Mouse (Mus musculus): ENCODE measurements around the gene Adamts12. TPM values are rescaled to one million over a fixed set of nuclear protein-coding genes. Genes with fewer than 3 reads are reported as not detected.

Adamts12 gene
- polyA plus RNA-seq (2014; fragmentation: Nextera tagmentation; extraction: Ambion mirVana) = 4.2 and 4.5 TPM in 2 replicates

DNA sequence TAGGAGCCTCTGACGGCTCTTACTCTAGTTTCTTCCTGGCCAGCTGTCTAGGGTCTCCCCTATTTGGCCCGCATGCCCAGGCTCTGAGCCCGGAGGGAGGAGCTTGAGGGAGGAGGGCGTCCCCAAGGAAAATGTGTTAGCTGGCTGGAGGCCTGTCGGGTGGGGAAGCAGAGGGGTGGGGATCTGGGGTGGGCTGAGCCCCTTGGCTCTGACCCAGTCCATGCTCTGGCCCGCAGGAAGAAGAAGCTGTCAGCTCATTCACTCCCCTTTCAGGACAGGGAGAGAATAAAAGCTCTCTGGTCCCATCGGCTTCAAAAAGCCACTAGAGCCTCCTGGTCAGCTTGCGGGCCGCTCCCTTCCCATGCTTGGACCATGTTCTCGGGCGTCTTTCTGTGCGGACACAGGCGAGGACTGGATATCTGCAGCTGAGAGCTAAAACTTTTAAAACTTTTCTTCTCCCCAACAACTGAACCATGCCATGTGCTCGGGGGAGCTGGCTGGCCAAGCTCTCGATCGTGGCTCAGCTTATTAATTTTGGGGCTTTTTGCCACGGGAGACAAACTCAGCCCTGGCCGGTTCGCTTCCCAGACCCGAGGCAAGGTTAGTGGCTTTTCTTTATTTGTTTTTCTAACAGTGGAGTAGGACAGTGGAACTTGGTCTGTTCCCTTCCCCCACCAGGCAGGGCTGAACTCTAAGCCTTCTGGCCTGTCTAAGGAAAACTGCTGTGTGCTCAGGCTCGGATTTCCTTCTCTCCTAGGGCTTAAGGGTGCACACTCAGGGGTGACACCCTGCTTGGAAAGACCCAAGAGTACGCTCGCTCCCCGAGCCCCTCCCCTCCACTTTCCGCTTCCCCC lies at the start of gene Adamts12:
Adamts12 (plus strand) TSS at position 233 of the 854 bp plus-strand sequence.
- H3K36me3 ChIP-seq (ENCODE audit: control insufficient read depth, insufficient read depth, low read length) = no peaks in the 10 kb centered on the region
- H3K4me2 ChIP-seq (ENCODE audit: low read length) = peak within 1 kb of the TSS; percentile 61
- DNase-seq (ENCODE audit: low spot score) (peak; percentile 83), ATAC-seq (replicated peaks; ENCODE audit: low FRiP score, low TSS enrichment, low read depth) (peak; percentile 86)
- H3K4me1 ChIP-seq (replicated peaks; ENCODE audit: control insufficient read depth, insufficient read depth, low read length) = peaks cover 10% of the 10 kb centered on the region
- peak within 1 kb of the TSS; percentile 90 for H3K27ac ChIP-seq (ENCODE audit: low read depth)
- no peaks in the 10 kb centered on the region for H3K27me3 ChIP-seq (replicated peaks; ENCODE audit: control insufficient read depth, insufficient read depth, low read length)
- no peaks in the 10 kb centered on the region for H3K9me3 ChIP-seq (ENCODE audit: control insufficient read depth, low read length)
- peak within 1 kb of the TSS; percentile 42 for H3K4me3 ChIP-seq (ENCODE audit: low read depth, low read length)
- peak within 1 kb of the TSS; percentile 56 for H3K9ac ChIP-seq (ENCODE audit: low read length)
- 2% methylated on average over 25 of the region's 25 CpGs for WGBS

- H3K36me3 ChIP-seq (ENCODE audit: control insufficient read depth, insufficient read depth, low read length) = no peaks in the 10 kb centered on the region
- no peak overlapping the region for H3K4me3 ChIP-seq (ENCODE audit: low read depth, low read length)
- no peak for ATAC-seq (replicated peaks; ENCODE audit: low FRiP score, low TSS enrichment, low read depth)
- no peaks in the 10 kb centered on the region for H3K4me1 ChIP-seq (replicated peaks; ENCODE audit: control insufficient read depth, insufficient read depth, low read length)
- 81% methylated on average over 2 of the region's 2 CpGs for WGBS
- H3K9ac ChIP-seq (ENCODE audit: low read length) = no peak overlapping the region
- H3K27me3 ChIP-seq (replicated peaks; ENCODE audit: control insufficient read depth, insufficient read depth, low read length) = no peaks in the 10 kb centered on the region
- no peak overlapping the region for H3K27ac ChIP-seq (ENCODE audit: low read depth)
- H3K4me2 ChIP-seq (ENCODE audit: low read length) = no peak overlapping the region
- no peak for DNase-seq (ENCODE audit: low spot score)
- no peaks in the 10 kb centered on the region for H3K9me3 ChIP-seq (ENCODE audit: control insufficient read depth, low read length)
Observed at GRCm38 (mm10) chr15:11014931-11015330, 49.7 kb upstream of the Adamts12 start.

- Histone ChIP-seq H3K27ac (ENCODE audit: low read depth) (no peak overlapping the region), H3K27me3 (replicated peaks; ENCODE audit: control insufficient read depth, insufficient read depth, low read length) (no peaks in the 10 kb centered on the region), H3K4me3 (ENCODE audit: low read depth, low read length) (no peak overlapping the region), H3K4me1 (replicated peaks; ENCODE audit: control insufficient read depth, insufficient read depth, low read length) (no peaks in the 10 kb centered on the region), H3K9ac (ENCODE audit: low read length) (no peak overlapping the region), H3K4me2 (ENCODE audit: low read length) (no peak overlapping the region), H3K36me3 (ENCODE audit: control insufficient read depth, insufficient read depth, low read length) (no peaks in the 10 kb centered on the region), H3K9me3 (ENCODE audit: control insufficient read depth, low read length) (no peaks in the 10 kb centered on the region)
- WGBS = 62% methylated on average over 4 of the region's 4 CpGs
- ATAC-seq (replicated peaks; ENCODE audit: low FRiP score, low TSS enrichment, low read depth) = no peak
- DNase-seq (ENCODE audit: low spot score) = no peak
Observed at GRCm38 (mm10) chr15:11026801-11027561, 37.6 kb upstream of the Adamts12 start.

GRCm38 (mm10) chr15:11030188-11030587 lies 34.4 kb upstream of the Adamts12 start:
- Histone ChIP-seq H3K36me3 (ENCODE audit: control insufficient read depth, insufficient read depth, low read length) (no peaks in the 10 kb centered on the region), H3K27ac (ENCODE audit: low read depth) (no peak overlapping the region), H3K27me3 (replicated peaks; ENCODE audit: control insufficient read depth, insufficient read depth, low read length) (peaks cover 15% of the 10 kb centered on the region), H3K9me3 (ENCODE audit: control insufficient read depth, low read length) (no peaks in the 10 kb centered on the region), H3K9ac (ENCODE audit: low read length) (no peak overlapping the region), H3K4me1 (replicated peaks; ENCODE audit: control insufficient read depth, insufficient read depth, low read length) (no peaks in the 10 kb centered on the region), H3K4me3 (ENCODE audit: low read depth, low read length) (no peak overlapping the region), H3K4me2 (ENCODE audit: low read length) (no peak overlapping the region)
- WGBS = 89% methylated on average over 3 of the region's 3 CpGs
- DNase-seq (ENCODE audit: low spot score) = no peak
- ATAC-seq (replicated peaks; ENCODE audit: low FRiP score, low TSS enrichment, low read depth) = no peak

- Histone ChIP-seq H3K4me1 (replicated peaks; ENCODE audit: control insufficient read depth, insufficient read depth, low read length) (peaks cover 18% of the 10 kb centered on the region), H3K4me2 (ENCODE audit: low read length) (peak overlapping the region; percentile 61), H3K9ac (ENCODE audit: low read length) (no peak overlapping the region), H3K27ac (ENCODE audit: low read depth) (no peak overlapping the region), H3K36me3 (ENCODE audit: control insufficient read depth, insufficient read depth, low read length) (no peaks in the 10 kb centered on the region), H3K27me3 (replicated peaks; ENCODE audit: control insufficient read depth, insufficient read depth, low read length) (peaks cover 47% of the 10 kb centered on the region), H3K4me3 (ENCODE audit: low read depth, low read length) (peak overlapping the region; percentile 38), H3K9me3 (ENCODE audit: control insufficient read depth, low read length) (no peaks in the 10 kb centered on the region)
- WGBS = 4% methylated on average over 34 of the region's 34 CpGs
- ATAC-seq (replicated peaks; ENCODE audit: low FRiP score, low TSS enrichment, low read depth) = no peak
- DNase-seq (ENCODE audit: low spot score) = peak; percentile 56
Observed at GRCm38 (mm10) chr15:11035947-11036474, 28.6 kb upstream of the Adamts12 start.

DNA sequence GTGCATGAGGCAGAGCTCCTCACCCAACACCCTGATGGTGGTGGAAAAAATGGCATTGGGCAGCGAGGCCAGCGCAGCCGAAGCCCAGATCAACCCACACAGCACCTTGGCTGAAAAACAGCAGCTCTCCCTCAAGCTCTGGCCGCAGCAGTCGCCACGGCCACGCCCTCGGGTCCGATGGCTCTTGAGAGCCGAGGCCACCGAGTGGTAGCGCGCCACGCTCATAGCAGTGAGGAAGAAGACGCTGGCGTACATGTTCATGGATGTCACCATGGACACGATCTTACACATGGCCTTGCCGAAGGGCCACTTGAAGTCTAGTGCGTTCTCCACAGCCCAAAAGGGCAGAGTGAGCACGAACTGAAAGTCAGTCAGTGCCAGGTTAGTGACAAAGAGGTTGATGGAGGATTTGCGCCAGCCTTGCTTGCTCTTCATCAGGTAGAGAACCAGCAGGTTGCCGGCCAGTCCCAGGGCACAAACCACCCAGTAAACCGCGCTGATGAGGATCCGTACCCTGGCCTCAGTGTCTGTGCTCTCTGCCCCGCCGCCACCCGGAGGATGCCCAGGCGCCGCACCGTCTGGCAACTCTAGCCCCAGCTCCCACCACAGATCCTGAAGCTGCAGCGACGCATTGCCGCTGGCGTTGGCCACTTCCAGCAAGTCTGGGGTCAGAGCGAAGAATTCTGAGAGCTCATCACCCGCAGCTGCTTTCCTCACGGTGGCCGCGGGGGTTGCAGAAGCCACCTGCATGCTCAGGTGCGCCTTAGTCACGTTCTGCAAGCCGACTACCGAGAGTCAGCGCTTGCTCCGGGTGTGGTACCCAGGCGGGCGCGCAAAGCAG lies 27.8 kb upstream of the Adamts12 start:
- H3K4me1 ChIP-seq (replicated peaks; ENCODE audit: control insufficient read depth, insufficient read depth, low read length) = peaks cover 18% of the 10 kb centered on the region
- H3K9ac ChIP-seq (ENCODE audit: low read length) = no peak overlapping the region
- WGBS = 2% methylated on average over 49 of the region's 49 CpGs
- no peaks in the 10 kb centered on the region for H3K9me3 ChIP-seq (ENCODE audit: control insufficient read depth, low read length)
- ATAC-seq (replicated peaks; ENCODE audit: low FRiP score, low TSS enrichment, low read depth) (0 out of 2 replicates have a peak, but pooled peaks have one; percentile 40), DNase-seq (ENCODE audit: low spot score) (peak; percentile 68)
- peaks cover 47% of the 10 kb centered on the region for H3K27me3 ChIP-seq (replicated peaks; ENCODE audit: control insufficient read depth, insufficient read depth, low read length)
- H3K4me3 ChIP-seq (ENCODE audit: low read depth, low read length) = peak overlapping the region; percentile 38
- H3K36me3 ChIP-seq (ENCODE audit: control insufficient read depth, insufficient read depth, low read length) = no peaks in the 10 kb centered on the region
- peak overlapping the region; percentile 61 for H3K4me2 ChIP-seq (ENCODE audit: low read length)
- no peak overlapping the region for H3K27ac ChIP-seq (ENCODE audit: low read depth)

DNA sequence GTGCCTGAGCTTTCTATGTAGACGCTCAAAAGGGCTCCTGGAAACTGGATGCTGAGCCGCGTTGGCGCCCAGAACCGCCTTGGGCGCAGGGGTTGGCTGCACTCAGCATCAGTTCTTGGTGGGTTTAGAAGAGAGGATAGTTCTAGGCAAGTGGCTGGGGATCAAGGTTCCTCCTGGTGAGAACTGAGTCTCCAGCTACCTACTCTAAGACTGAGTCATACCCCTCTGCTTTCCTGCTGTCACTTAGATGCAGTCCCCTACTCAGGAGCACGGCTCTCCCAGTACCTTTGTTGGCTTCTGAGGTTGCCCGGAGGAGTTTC lies 27.3 kb upstream of the Adamts12 start:
- H3K27ac ChIP-seq (ENCODE audit: low read depth) = no peak overlapping the region
- H3K27me3 ChIP-seq (replicated peaks; ENCODE audit: control insufficient read depth, insufficient read depth, low read length) = peaks cover 47% of the 10 kb centered on the region
- no peak overlapping the region for H3K9ac ChIP-seq (ENCODE audit: low read length)
- no peaks in the 10 kb centered on the region for H3K36me3 ChIP-seq (ENCODE audit: control insufficient read depth, insufficient read depth, low read length)
- H3K4me3 ChIP-seq (ENCODE audit: low read depth, low read length) = peak overlapping the region; percentile 38
- peak; percentile 71 for DNase-seq (ENCODE audit: low spot score)
- ATAC-seq (replicated peaks; ENCODE audit: low FRiP score, low TSS enrichment, low read depth) = 0 out of 2 replicates have a peak, but pooled peaks have one; percentile 20
- WGBS = 3% methylated on average over 8 of the region's 8 CpGs
- peak overlapping the region; percentile 61 for H3K4me2 ChIP-seq (ENCODE audit: low read length)
- H3K9me3 ChIP-seq (ENCODE audit: control insufficient read depth, low read length) = no peaks in the 10 kb centered on the region
- peaks cover 18% of the 10 kb centered on the region for H3K4me1 ChIP-seq (replicated peaks; ENCODE audit: control insufficient read depth, insufficient read depth, low read length)

- peak within 1 kb of the TSS; percentile 61 for H3K4me2 ChIP-seq (ENCODE audit: low read length)
- H3K27ac ChIP-seq (ENCODE audit: low read depth) = no peak within 1 kb of the TSS
- H3K36me3 ChIP-seq (ENCODE audit: control insufficient read depth, insufficient read depth, low read length) = no peaks in the 10 kb centered on the region
- 6% methylated on average over 16 of the region's 16 CpGs for WGBS
- H3K27me3 ChIP-seq (replicated peaks; ENCODE audit: control insufficient read depth, insufficient read depth, low read length) = peaks cover 47% of the 10 kb centered on the region
- peak within 1 kb of the TSS; percentile 38 for H3K4me3 ChIP-seq (ENCODE audit: low read depth, low read length)
- ATAC-seq (replicated peaks; ENCODE audit: low FRiP score, low TSS enrichment, low read depth) (no peak), DNase-seq (ENCODE audit: low spot score) (peak; percentile 58)
- H3K9me3 ChIP-seq (ENCODE audit: control insufficient read depth, low read length) = no peaks in the 10 kb centered on the region
- H3K4me1 ChIP-seq (replicated peaks; ENCODE audit: control insufficient read depth, insufficient read depth, low read length) = peaks cover 18% of the 10 kb centered on the region
- H3K9ac ChIP-seq (ENCODE audit: low read length) = no peak within 1 kb of the TSS
Observed at GRCm38 (mm10) chr15:11037711-11038110, 26.9 kb upstream of the Adamts12 start, which contains the start of gene Rxfp3. TSS of gene Rxfp3 (minus strand) at chr15:11037991.

All from intestine, embryonic 14.5 days (tissue).